Mouse (Mus musculus) testis, adult 2 months (tissue): ENCODE data around the gene Pld6.

Experiments used
- CTCF ChIP-seq: fragments of 200-500 bp; IDR thresholded peaks from 2 replicates; pipeline ENCODE4 v1.5.1; 2012; ENCODE audit warnings: low read depth, mild to moderate bottlenecking, inconsistent platforms, low read length, moderate library complexity; ENCODE audit not compliant: control insufficient read depth, insufficient read depth, insufficient replicate concordance
- POLR2A ChIP-seq: fragments of 200-500 bp; IDR thresholded peaks from 2 replicates; pipeline ENCODE4 v1.6.1; 2012; ENCODE audit warnings: low read depth, mild to moderate bottlenecking, inconsistent platforms, low read length, moderate library complexity; ENCODE audit not compliant: control insufficient read depth

GRCm38 (mm10) chr11:59756351-59756750 lies 31.1 kb downstream of the Pld6 start:
- TF ChIP-seq CTCF, result no peak
- TF ChIP-seq POLR2A, result no peak
